8 mouse cellular contexts compared by ENCODE assay signal in the genomic region with DNA sequence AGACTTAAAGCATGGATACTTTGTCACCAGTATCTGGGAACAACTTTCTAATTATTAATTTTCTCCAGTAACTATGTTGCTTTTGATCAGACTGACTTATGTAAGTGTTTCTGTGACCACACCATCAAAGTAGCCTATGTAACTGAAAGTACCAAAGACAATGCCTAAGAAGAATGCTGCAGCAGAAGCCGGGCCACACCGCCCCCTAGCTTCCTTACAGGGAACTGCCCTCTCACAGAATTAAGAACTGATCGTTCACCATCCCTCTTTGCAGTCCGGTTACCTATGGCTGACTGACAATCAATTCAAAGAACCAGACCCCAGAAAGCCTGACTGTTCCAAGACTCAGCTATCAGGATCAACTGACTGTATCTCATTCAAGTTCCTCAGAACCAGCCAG.
DNase-seq lines count a peak whose midpoint lies in the region; ATAC-seq and TF ChIP-seq lines count a peak whose summit lies in the region.

No protein-coding gene starts in this region.

- no peak overlapping the region for H3K4me3 ChIP-seq in forebrain, postnatal 0 days (ENCODE audit: low read depth, low read length)
- H3K4me3 ChIP-seq in forebrain, embryonic 15.5 days = no peak overlapping the region
- H3K4me3 ChIP-seq in spleen, adult 2 months (ENCODE audit: extremely low read depth, insufficient read depth, insufficient read length) = no peak overlapping the region

- H3K4me2 ChIP-seq in forebrain, postnatal 0 days (ENCODE audit: low read depth) = no peak overlapping the region
- no peak overlapping the region for H3K4me2 ChIP-seq in forebrain, embryonic 15.5 days (replicated peaks)

- 46% methylated on average over 4 of the region's 4 CpGs for WGBS in forebrain, postnatal 0 days
- WGBS in forebrain, embryonic 15.5 days = 48% methylated on average over 4 of the region's 4 CpGs
- 24% methylated on average over 4 of the region's 4 CpGs for WGBS in spleen, adult 2 months

- DNase-seq in forebrain, postnatal 0 days = no peak
- peak in 1 of 2 experiments; percentile 6 for DNase-seq in spleen, adult 2 months (ENCODE audit: low read depth in 1 of 2, low spot score in 2 of 2)
- DNase-seq in spleen, adult 12 weeks (ENCODE audit: low spot score) = no peak
- peak; percentile 44 for DNase-seq in cerebellum, adult 8-10 months
- peak; percentile 6 for DNase-seq in induced T-regulatory cell, adult 2 months (ENCODE audit: low read depth)
- DNase-seq in lung, postnatal 25 days (ENCODE audit: low spot score) = peak; percentile 23
- DNase-seq in thymus, postnatal 4 days = peak; percentile 47

- no peaks in the 10 kb centered on the region for H3K9me3 ChIP-seq in forebrain, postnatal 0 days (ENCODE audit: low read length)
- 0 out of 2 replicates have a peak, but pooled peaks cover 3% of the 10 kb centered on the region for H3K9me3 ChIP-seq in forebrain, embryonic 15.5 days

- ATAC-seq in forebrain, postnatal 0 days = no peak
- ATAC-seq in forebrain, embryonic 15.5 days (replicated peaks) = no peak

- no peak overlapping the region for H3K27ac ChIP-seq in forebrain, postnatal 0 days (ENCODE audit: low read depth, low read length)
- no peak overlapping the region for H3K27ac ChIP-seq in forebrain, embryonic 15.5 days (replicated peaks)
- H3K27ac ChIP-seq in spleen, adult 2 months (ENCODE audit: insufficient read depth, low read length) = no peak overlapping the region

- no peak for TF ChIP-seq POLR2A in spleen, adult 2 months (IDR thresholded peaks at IDR 0.05; ENCODE audit: low read depth, low read length)

- H3K27me3 ChIP-seq in forebrain, postnatal 0 days (ENCODE audit: insufficient read depth, low read length) = no peaks in the 10 kb centered on the region
- H3K27me3 ChIP-seq in forebrain, embryonic 15.5 days = no peaks in the 10 kb centered on the region
- no peaks in the 10 kb centered on the region for H3K27me3 ChIP-seq in spleen, adult 2 months (ENCODE audit: control insufficient read depth, insufficient read depth, low read length)

- no peaks in the 10 kb centered on the region for H3K4me1 ChIP-seq in forebrain, postnatal 0 days (ENCODE audit: insufficient read depth)
- peaks cover 12% of the 10 kb centered on the region for H3K4me1 ChIP-seq in forebrain, embryonic 15.5 days
- H3K4me1 ChIP-seq in spleen, adult 2 months (ENCODE audit: control insufficient read depth, insufficient read depth, insufficient read length) = no peaks in the 10 kb centered on the region

- peak; percentile 70 for TF ChIP-seq CTCF in forebrain, postnatal 0 days (IDR thresholded peaks at IDR 0.05; ENCODE audit: low read depth)
- peak; percentile 60; the same call in 1 of the 2 replicates for TF ChIP-seq CTCF in spleen, adult 2 months (IDR thresholded peaks at IDR 0.05; ENCODE audit: extremely low read depth, insufficient read depth, insufficient read length, insufficient replicate concordance)

- H3K36me3 ChIP-seq in forebrain, postnatal 0 days (ENCODE audit: insufficient read depth) = no peaks in the 10 kb centered on the region
- no peaks in the 10 kb centered on the region for H3K36me3 ChIP-seq in forebrain, embryonic 15.5 days
- no peaks in the 10 kb centered on the region for H3K36me3 ChIP-seq in spleen, adult 2 months (ENCODE audit: control insufficient read depth, insufficient read depth, low read length)

- H3K9ac ChIP-seq in forebrain, postnatal 0 days = no peak overlapping the region
- no peak overlapping the region for H3K9ac ChIP-seq in forebrain, embryonic 15.5 days (replicated peaks)

Comparison
In these comparisons a context has a peak if more than half of its experiments do, and no peak if none do; other contexts are left out.
1. DNase-seq: peak in cerebellum, adult 8-10 months (single experiment), induced T-regulatory cell, adult 2 months (single experiment), lung, postnatal 25 days (single experiment) and thymus, postnatal 4 days (single experiment); none in forebrain, postnatal 0 days (single experiment) and spleen, adult 12 weeks (single experiment).